Mouse (Mus musculus): ENCODE data around the gene Pspn. TPM values are rescaled to one million over a fixed set of nuclear protein-coding genes. Genes with fewer than 3 reads are reported as not detected.
A peak's percentile ranks its signal among the peaks of the same experiment; 100 is the strongest.

Gene Pspn
- total RNA-seq, 1 experiment from 2014 or later, result not detected

DNA sequence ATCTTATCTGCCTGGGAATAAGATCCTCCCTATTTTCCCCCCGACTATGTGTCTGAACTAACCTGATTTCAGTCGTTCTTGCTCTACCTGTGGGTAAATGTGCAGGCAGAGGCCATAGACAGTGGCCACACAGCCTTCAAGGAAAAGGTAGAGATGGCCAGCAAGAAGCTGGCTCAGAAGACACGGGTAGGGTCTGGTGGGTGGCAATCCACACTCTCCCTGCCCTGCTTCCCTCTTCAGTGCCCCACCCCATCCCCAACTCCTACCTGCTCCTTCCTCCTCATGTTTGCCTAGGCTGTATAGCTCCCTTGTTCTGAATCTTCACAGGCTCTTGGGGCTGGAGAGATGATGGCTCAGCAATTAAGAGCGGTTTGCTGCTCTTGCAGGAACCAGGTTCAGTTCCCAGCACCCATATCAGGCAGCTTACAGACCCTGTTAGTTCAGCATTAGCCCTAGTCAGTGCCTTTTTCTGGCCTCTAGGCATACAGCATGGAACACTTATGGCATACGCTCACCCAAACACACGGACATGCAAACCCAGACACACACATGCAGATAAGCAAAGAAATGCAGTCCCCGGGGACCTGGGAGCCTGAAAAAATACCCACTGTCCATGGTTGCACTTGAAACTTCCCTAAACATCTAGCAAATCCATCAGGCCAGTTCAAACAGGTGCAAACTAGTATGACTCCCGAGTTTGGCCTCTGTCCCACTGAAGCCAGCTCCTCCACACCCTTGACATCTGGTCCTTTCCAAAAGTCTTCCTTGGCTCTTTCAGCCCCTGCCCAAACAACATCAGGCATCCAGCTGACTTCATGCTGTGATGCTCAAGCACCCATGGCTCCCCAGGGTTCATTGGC, 23.1 kb downstream of the Pspn start:
- no peak for ATAC-seq (replicated peaks in 1 of 2; ENCODE audit: insufficient read depth in 1 of 2, low FRiP score in 2 of 2, low TSS enrichment in 1 of 2, low read depth in 1 of 2, poor library complexity in 2 of 2, severe bottlenecking in 2 of 2)

DNA sequence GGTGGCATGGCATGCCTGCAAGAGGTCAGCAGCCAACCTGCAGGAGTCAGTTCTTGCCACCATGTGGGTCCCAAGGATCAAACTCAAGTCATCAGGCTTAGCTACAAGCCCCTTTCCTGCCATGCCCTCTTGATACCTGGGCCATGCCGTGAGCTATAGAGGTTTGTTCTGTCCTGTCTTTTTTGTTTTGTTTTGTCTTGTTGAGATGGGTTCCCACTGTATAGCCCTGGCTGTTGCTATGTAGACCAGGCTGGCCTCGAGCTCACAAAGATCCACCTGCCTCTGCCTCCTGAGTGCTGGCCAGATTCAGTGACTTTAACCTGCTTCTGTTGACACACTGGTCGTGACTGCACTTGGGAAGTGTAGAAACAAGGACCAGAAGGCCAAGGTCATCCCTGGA, 24.4 kb downstream of the Pspn start:
- ATAC-seq (replicated peaks in 1 of 2; ENCODE audit: insufficient read depth in 1 of 2, low FRiP score in 2 of 2, low TSS enrichment in 1 of 2, low read depth in 1 of 2, poor library complexity in 2 of 2, severe bottlenecking in 2 of 2), result no peak

DNA sequence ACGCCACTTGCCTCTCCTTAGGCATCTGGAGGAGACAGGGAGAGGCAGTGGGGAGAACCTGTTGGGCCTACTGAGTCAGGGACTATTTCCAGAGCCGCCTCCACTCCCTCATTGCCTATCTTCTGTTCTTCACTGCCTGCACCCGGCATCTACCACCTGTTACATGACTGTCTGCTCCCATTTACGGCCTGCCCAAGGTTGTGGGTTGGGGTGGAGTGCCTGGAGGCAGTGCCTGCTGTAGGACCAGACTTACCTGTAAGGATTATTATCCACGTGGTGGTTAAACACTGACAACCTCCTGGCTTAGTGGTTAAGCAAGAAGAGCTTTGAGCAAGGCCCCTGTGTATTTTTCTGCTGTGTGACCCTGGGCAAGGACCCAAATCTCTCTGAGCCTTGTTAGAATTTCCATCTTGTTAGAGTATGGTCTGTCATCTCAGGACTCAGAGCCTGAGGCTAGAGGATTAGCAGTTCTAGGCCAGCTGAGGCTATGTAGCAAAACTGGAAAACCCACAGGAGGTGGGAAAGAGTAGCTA, 25.0 kb downstream of the Pspn start:
- no peak for ATAC-seq (replicated peaks in 1 of 2; ENCODE audit: insufficient read depth in 1 of 2, low FRiP score in 2 of 2, low TSS enrichment in 1 of 2, low read depth in 1 of 2, poor library complexity in 2 of 2, severe bottlenecking in 2 of 2)

DNA sequence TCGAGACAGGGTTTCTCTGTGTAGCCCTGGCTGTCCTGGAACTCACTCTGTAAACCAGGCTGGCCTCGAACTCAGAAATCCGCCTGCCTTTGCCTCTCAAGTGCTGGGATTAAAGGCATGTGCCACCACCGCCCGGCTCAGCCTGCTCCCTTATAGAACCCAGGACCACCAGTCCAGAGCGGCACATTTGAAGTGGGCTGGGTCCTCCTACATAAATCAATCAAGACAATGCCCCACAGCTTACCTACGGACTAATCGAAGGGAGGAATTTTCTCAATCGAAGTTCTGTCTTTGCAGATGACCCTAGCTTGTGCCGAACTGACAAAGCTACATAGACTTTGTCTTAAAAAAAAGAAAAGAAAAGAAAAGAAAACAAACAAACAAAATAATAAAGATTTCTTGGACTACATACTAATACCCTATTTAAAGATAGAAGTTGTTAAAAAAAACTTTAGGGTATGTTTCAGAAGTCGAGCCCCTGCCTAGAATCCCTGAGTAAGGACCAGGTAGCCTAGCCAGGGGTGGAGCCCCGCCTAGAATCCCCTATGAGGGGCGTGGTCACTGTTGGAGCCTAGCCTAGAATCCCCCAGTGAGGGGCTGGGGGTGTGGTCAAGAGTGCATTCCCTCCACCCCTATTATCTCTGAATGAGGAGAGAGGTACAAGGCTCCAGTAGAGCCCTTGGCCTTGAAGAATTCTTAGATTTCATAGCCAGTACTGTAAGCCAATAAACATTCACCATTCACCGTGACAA, 25.7 kb downstream of the Pspn start:
- no peak for ATAC-seq (replicated peaks in 1 of 2; ENCODE audit: insufficient read depth in 1 of 2, low FRiP score in 2 of 2, low TSS enrichment in 1 of 2, low read depth in 1 of 2, poor library complexity in 2 of 2, severe bottlenecking in 2 of 2)

DNA sequence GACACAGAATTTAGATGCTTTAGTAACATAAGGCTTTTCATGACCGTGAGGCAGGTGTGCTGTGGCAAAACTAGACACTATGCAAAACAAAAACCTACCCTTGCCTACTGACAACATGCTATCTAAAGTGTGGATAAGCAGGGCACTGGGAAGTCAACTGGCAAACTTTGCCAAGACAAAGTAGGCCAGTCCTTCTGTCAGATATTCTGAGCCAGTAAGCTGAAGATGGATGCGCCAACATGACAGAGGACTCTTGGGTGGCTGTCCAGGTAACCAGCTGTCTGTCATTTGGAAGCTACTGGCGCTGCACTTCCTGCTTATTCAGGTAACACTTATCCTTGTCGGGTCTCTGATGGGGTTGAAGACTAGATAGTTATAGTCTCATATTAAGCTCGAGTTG, 29.7 kb downstream of the Pspn start:
- no peak for ATAC-seq (replicated peaks in 1 of 2; ENCODE audit: insufficient read depth in 1 of 2, low FRiP score in 2 of 2, low TSS enrichment in 1 of 2, low read depth in 1 of 2, poor library complexity in 2 of 2, severe bottlenecking in 2 of 2)

DNA sequence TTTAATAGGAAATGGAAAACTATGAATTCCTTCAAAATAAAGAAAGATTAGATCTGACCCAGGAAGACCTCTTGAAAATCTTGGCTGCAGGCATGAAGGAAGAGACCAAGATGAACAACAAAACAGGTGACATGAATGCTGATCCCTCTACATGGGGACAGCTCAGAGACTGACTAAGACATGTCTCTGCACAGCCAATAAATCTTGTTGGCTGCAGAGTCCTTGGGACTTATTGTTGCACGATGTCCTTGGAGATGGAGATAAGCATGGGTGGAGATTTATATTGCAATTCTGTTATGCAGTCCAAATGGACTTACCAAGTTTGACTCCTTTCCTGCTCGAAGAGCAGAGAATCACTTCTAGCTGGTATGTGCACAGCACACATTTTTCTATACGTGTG, 30.5 kb downstream of the Pspn start:
- no peak for ATAC-seq (replicated peaks in 1 of 2; ENCODE audit: insufficient read depth in 1 of 2, low FRiP score in 2 of 2, low TSS enrichment in 1 of 2, low read depth in 1 of 2, poor library complexity in 2 of 2, severe bottlenecking in 2 of 2)

DNA sequence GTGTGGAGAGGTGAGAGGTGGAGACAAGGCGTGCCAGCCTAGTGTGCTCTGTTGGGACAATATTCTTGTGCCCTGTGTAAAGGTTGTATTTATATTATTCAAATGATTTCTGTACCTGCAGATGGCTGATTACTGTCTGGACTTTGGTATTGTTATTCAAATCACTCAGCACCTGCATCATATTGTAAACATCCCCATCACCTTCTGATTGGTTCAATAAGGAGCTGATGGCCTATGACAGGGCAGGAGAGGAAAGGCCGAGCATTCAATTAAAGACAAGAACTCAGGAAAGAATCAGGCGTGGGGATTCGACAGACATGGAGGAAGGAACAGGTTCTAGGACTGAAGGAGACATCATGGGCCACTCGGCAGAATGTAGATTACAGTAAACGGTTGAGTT, 36.2 kb downstream of the Pspn start:
- no peak for ATAC-seq (replicated peaks in 1 of 2; ENCODE audit: insufficient read depth in 1 of 2, low FRiP score in 2 of 2, low TSS enrichment in 1 of 2, low read depth in 1 of 2, poor library complexity in 2 of 2, severe bottlenecking in 2 of 2)

DNA sequence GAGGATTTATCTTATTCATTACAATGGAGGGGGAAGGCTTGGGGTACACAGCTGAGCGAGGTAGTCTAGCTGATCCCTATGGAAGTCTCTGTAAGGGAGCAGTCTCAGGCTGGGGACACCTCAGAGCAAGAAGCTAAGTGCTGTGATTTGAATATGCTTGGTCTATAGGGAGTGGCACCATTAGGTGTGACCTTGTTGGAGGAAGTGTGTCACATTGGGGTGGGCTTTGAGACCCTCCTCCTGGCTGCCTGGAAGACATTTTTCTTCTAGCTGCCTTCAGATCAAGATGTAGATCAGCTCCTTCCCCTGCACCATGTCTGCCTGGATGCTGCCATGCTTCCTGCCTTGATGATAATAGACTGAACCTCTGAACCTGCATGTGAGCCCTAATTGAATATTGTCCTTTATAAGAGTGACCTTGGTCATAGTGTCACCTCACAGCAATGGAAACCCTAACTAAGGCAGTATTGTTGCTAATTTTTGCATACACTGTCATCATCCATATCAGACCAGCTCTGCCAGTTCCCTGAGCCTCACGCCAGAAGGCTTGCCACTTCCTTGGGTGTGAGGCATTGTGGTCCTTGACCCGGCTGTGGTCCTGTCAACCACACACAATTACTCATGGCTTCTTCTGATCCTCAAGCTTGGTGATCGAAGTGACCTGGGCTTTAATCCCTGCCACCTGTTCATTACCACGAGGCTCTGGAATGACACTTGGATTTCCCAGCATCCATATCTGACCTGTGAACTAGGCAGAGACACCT, 37.0 kb downstream of the Pspn start:
- ATAC-seq (replicated peaks in 1 of 2; ENCODE audit: insufficient read depth in 1 of 2, low FRiP score in 2 of 2, low TSS enrichment in 1 of 2, low read depth in 1 of 2, poor library complexity in 2 of 2, severe bottlenecking in 2 of 2), result no peak

DNA sequence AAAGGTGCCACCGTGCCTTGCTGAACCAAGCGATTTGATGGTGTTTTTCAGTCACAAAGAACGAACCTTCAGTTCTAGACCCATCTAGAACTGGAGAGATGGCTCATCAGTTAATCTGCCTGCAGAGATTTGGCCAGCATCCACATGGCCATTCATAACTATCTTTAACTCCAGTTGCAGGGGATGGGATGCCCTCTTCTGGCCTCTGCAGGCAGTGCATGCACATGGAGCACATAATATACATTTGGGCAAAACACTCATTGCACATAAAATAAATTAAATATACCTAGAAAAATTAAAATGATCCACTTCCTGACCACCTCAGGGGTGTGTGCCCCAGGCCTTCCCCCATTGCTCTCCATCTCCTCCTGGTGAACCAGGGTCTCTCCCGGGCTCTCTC, 37.9 kb downstream of the Pspn start:
- no peak for ATAC-seq (replicated peaks in 1 of 2; ENCODE audit: insufficient read depth in 1 of 2, low FRiP score in 2 of 2, low TSS enrichment in 1 of 2, low read depth in 1 of 2, poor library complexity in 2 of 2, severe bottlenecking in 2 of 2)

DNA sequence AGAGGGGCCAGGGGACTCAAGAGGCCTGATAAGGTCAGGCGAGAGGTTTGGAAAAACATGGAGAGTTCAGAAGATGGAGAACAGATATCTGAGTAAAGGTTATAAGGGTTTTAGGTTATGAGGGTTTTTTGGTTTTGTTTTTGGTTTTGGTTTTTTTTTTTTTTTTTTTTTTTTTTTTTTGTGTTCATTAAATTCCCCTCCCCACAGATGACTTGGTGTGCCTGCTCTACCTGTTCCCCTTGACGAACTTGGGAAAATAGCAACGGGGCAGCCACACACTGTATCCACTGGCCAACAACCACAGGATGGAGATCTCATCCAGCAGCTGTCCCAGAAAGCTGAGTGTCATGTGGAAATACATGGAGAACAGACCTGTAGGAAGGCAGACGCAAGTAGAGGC, 41.2 kb downstream of the Pspn start:
- no peak for ATAC-seq (replicated peaks in 1 of 2; ENCODE audit: insufficient read depth in 1 of 2, low FRiP score in 2 of 2, low TSS enrichment in 1 of 2, low read depth in 1 of 2, poor library complexity in 2 of 2, severe bottlenecking in 2 of 2)

DNA sequence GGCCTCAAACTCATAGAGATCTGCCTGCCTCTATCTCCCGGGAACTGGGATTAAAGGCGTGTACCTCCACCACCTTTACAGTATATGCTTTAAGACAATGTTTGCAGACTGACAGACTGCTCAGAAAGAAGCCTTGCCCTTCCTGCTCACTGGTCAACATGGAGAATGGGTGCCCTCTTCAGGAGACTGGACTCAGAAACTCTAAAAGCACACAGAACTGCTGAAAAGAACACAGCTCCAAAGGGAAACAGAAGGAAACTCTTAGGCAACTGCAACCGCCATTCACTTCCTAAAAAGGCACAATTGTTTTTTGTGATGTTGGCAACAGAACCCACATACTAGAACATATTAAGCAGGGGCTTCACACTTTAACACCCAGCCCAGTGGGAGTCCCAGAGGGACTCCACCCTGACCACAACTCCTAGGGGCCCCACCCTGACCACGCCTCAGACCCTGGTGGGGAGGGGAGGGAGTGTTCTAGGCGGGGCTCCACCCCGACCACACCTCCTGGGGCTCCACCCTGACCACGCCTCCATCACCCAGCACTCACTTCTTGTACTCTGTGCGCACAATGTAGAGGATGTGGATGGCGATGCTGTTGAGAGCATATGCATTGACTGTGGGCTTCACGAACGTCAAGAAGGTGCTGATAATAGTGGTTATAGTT, 41.9 kb downstream of the Pspn start:
- peak; percentile 92 to 94 for ATAC-seq (replicated peaks in 1 of 2; ENCODE audit: insufficient read depth in 1 of 2, low FRiP score in 2 of 2, low TSS enrichment in 1 of 2, low read depth in 1 of 2, poor library complexity in 2 of 2, severe bottlenecking in 2 of 2)

DNA sequence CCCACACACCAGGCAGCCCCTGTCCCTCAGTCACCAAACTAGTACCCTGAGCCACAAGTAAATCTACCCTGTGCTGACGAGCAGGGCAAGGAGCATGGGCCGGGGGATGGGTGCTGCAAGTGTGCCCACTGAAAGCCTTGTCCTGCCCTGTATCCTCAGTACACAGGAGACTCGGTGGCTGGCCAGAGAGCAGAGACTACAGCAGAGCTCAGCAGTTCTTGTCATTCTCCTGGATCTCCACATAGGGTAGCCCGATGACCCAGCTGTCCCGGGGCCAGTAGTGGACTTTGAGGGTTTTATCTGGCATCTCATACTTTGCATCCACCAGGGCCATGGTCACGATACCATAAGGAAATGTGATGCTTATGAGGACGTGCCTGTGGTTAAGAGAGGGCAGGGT, 44.9 kb downstream of the Pspn start:
- no peak for ATAC-seq (replicated peaks in 1 of 2; ENCODE audit: insufficient read depth in 1 of 2, low FRiP score in 2 of 2, low TSS enrichment in 1 of 2, low read depth in 1 of 2, poor library complexity in 2 of 2, severe bottlenecking in 2 of 2)

DNA sequence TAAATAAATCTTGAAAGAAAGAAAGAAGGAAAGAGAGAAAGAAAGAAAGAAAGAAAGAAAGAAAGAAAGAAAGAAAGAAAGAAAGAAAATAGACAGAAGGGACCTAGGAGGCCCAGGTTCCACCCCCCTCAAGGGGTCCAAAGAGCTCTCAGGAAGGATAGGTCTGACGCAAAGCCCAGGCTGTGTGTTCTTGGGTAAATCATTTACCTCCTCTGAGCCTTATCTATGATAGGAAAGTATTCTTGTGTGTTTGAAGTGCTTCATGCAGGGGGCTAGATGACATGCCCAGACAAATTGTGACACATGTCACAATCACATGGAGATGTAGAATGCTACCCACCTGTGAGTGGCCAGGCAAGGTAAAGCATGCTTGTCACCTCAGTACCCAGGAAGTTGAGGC, 47.2 kb downstream of the Pspn start:
- no peak for ATAC-seq (replicated peaks in 1 of 2; ENCODE audit: insufficient read depth in 1 of 2, low FRiP score in 2 of 2, low TSS enrichment in 1 of 2, low read depth in 1 of 2, poor library complexity in 2 of 2, severe bottlenecking in 2 of 2)

DNA sequence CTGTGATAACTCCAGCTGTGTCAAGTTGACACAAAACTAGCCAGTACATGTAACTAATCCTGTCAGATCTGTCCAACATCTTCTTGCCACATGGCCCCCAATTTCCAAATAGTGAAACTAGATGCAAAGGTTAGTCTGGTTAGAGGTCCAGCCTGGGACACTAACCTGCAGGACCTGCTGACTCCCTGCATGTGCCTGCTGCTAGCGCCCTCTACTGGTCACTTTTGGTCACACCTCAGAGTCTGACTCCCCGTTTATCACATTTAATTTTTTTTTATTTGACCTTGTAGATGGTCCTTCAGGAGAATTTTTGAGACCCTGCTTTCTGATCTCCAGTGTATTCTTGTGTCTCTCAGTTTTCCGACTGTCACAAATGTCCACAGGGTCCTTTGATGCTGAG, 48.9 kb downstream of the Pspn start:
- no peak; a peak in 1 of 4 replicates for ATAC-seq (replicated peaks in 1 of 2; ENCODE audit: insufficient read depth in 1 of 2, low FRiP score in 2 of 2, low TSS enrichment in 1 of 2, low read depth in 1 of 2, poor library complexity in 2 of 2, severe bottlenecking in 2 of 2)

All from hematopoietic stem cell, adult 5-6 weeks (primary cell).